Mouse (Mus musculus) liver, embryonic 13.5 days (tissue): ENCODE results near the gene Serpina3b. TPM values are rescaled to one million over a fixed set of nuclear protein-coding genes. Genes with fewer than 3 reads are reported as not detected.

Experiments used
- ATAC-seq: fragments of 200-750 bp; cut with Nextera tagmentation; 2 replicates; pipeline ENCODE4 v1.8.0; 2017; ENCODE audit warnings: low read depth, mild to moderate bottlenecking, moderate number of reproducible peaks, moderate library complexity
- DNase-seq: peaks from one replicate; pipeline ENCODE4 v3.0.0; 2022
- H3K27ac ChIP-seq: fragments of 300-500 bp; sonication (generic); 2 replicates; pipeline ENCODE4 v1.5.1; 2015; ENCODE audit warnings: moderate library complexity, mild to moderate bottlenecking, inconsistent platforms
- H3K27me3 ChIP-seq: fragments of 300-500 bp; sonication (generic); 2 replicates; pipeline ENCODE4 v1.6.1; 2015; ENCODE audit warnings: mild to moderate bottlenecking, inconsistent platforms
- H3K36me3 ChIP-seq: fragments of 300-500 bp; sonication (generic); 2 replicates; pipeline ENCODE4 v1.6.1; 2015; ENCODE audit warnings: mild to moderate bottlenecking, inconsistent platforms
- H3K4me1 ChIP-seq: fragments of 300-500 bp; sonication (generic); replicated peaks from 2 replicates; pipeline ENCODE4 v1.6.1; 2015; ENCODE audit warnings: inconsistent platforms
- H3K4me2 ChIP-seq: fragments of 300-500 bp; sonication (generic); 2 replicates; pipeline ENCODE4 v1.6.1; 2015; ENCODE audit warnings: inconsistent platforms, mild to moderate bottlenecking, moderate library complexity
- H3K4me3 ChIP-seq: fragments of 300-500 bp; sonication (generic); replicated peaks from 2 replicates; pipeline ENCODE4 v1.5.1; 2015; ENCODE audit warnings: mild to moderate bottlenecking, inconsistent platforms
- H3K9ac ChIP-seq: fragments of 300-500 bp; sonication (generic); 2 replicates; pipeline ENCODE4 v1.6.1; 2015; ENCODE audit warnings: mild to moderate bottlenecking, inconsistent platforms
- H3K9me3 ChIP-seq: fragments of 300-500 bp; sonication (generic); replicated peaks from 2 replicates; pipeline ENCODE4 v1.6.1; 2016; ENCODE audit warnings: inconsistent platforms
- WGBS: fragments of 180-500 bp; shearing (Covaris S2); methylation state at CpG from one replicate; pipeline ENCODE4 v1.1.7; 2015; ENCODE audit not compliant: insufficient replicate concordance; 5-methylcytosine and 5-hydroxymethylcytosine counted together
- polyA plus RNA-seq: library from polyadenylated mRNA; unstranded; fragments of >200 nt; fragmentation: Nextera tagmentation; extraction: Ambion mirVana; gene quantifications from 2 replicates; pipeline ENCODE4 v1.2.1, GENCODE M21; 2015

Gene Serpina3b
- polyA plus RNA-seq, 1 experiment from 2014 or later, result 0.06 TPM

- Histone ChIP-seq H3K4me1 (no peaks in the 10 kb centered on the region), H3K4me3 (no peak overlapping the region), H3K4me2 (no peak overlapping the region), H3K27ac (no peak overlapping the region), H3K27me3 (no peaks in the 10 kb centered on the region), H3K9ac (no peak overlapping the region), H3K36me3 (no peaks in the 10 kb centered on the region), H3K9me3 (no peaks in the 10 kb centered on the region)
- DNase-seq, result no peak
- ATAC-seq, result no peak
Observed at GRCm38 (mm10) chr12:104178577-104178976, 50.8 kb downstream of the Serpina3b start.

GRCm38 (mm10) chr12:104178987-104179386 is 51.2 kb downstream of the Serpina3b start:
- Histone ChIP-seq H3K27me3 (no peaks in the 10 kb centered on the region), H3K9ac (no peak overlapping the region), H3K4me1 (no peaks in the 10 kb centered on the region), H3K9me3 (no peaks in the 10 kb centered on the region), H3K4me3 (no peak overlapping the region), H3K27ac (no peak overlapping the region), H3K36me3 (no peaks in the 10 kb centered on the region), H3K4me2 (no peak overlapping the region)
- DNase-seq, result no peak
- 48% methylated on average over 2 of the region's 2 CpGs for WGBS
- ATAC-seq, result no peak

- Histone ChIP-seq H3K27me3 (no peaks in the 10 kb centered on the region), H3K4me1 (no peaks in the 10 kb centered on the region), H3K36me3 (no peaks in the 10 kb centered on the region), H3K4me2 (no peak overlapping the region), H3K9me3 (no peaks in the 10 kb centered on the region), H3K27ac (no peak overlapping the region), H3K4me3 (no peak overlapping the region), H3K9ac (no peak overlapping the region)
- no peak for ATAC-seq
- 52% methylated on average over 4 of the region's 4 CpGs for WGBS
- no peak for DNase-seq
Observed at GRCm38 (mm10) chr12:104185046-104185445, 57.2 kb downstream of the Serpina3b start.

GRCm38 (mm10) chr12:104186041-104186581 is 58.3 kb downstream of the Serpina3b start:
- Histone ChIP-seq H3K27ac (no peak overlapping the region), H3K4me1 (no peaks in the 10 kb centered on the region), H3K36me3 (no peaks in the 10 kb centered on the region), H3K9me3 (no peaks in the 10 kb centered on the region), H3K9ac (no peak overlapping the region), H3K27me3 (no peaks in the 10 kb centered on the region), H3K4me2 (no peak overlapping the region), H3K4me3 (no peak overlapping the region)
- DNase-seq (no peak), ATAC-seq (no peak)
- WGBS, result 57% methylated on average over 3 of the region's 3 CpGs

Other genes starting within 250 kb of the Serpina3b start
- 90.8 and 93.1 TPM in 2 replicates for gene Serpina1c, start 223.1 kb upstream of the Serpina3b start, polyA plus RNA-seq
- 82.4 and 89.4 TPM in 2 replicates for gene Serpina1e, start 169.0 kb upstream of the Serpina3b start, polyA plus RNA-seq
- gene Serpina11, start 138.0 kb upstream of the Serpina3b start, polyA plus RNA-seq, result 5.0 and 5.4 TPM in 2 replicates
- not detected in 2 replicates for gene Serpina9, start 114.2 kb upstream of the Serpina3b start, polyA plus RNA-seq
- 0.06 TPM in 1 of 2 replicates, not detected in the other for gene Serpina12, start 83.6 kb upstream of the Serpina3b start, polyA plus RNA-seq
- gene Serpina5, start 26.9 kb upstream of the Serpina3b start, polyA plus RNA-seq, result 0.05 TPM in 1 of 2 replicates, not detected in the other
- not detected in 2 replicates for gene Serpina3a, start 15.3 kb upstream of the Serpina3b start, polyA plus RNA-seq
- gene Serpina3c, start 25.9 kb downstream of the Serpina3b start, polyA plus RNA-seq, result not detected in 2 replicates
- gene Serpina3f, start 86.5 kb downstream of the Serpina3b start, polyA plus RNA-seq, result 0.17 and 0.20 TPM in 2 replicates
- gene Serpina3g, start 108.2 kb downstream of the Serpina3b start, polyA plus RNA-seq, result 1.4 and 1.9 TPM in 2 replicates
- 0.12 and 0.20 TPM in 2 replicates for gene Serpina3i, start 135.1 kb downstream of the Serpina3b start, polyA plus RNA-seq
- not detected in 2 replicates for gene Serpina3j, start 186.6 kb downstream of the Serpina3b start, polyA plus RNA-seq
- gene Serpina3k, start 210.5 kb downstream of the Serpina3b start, polyA plus RNA-seq, result not detected in 2 replicates
- 0.06 TPM in 1 of 2 replicates, not detected in the other for gene Serpina3m, start 210.5 kb downstream of the Serpina3b start, polyA plus RNA-seq